Mouse (Mus musculus) limb, embryonic 15.5 days (tissue): ENCODE data around the gene Rab11fip2. TPM values are rescaled to one million over a fixed set of nuclear protein-coding genes. Genes with fewer than 3 reads are reported as not detected.

Experiments used
- ATAC-seq: fragments of 200-750 bp; cut with Nextera tagmentation; 2 replicates; pipeline ENCODE4 v1.8.0; 2017; ENCODE audit warnings: low read depth, moderate TSS enrichment; ENCODE audit not compliant: insufficient number of reproducible peaks, low FRiP score, low TSS enrichment
- H3K27ac ChIP-seq: fragments of 300-500 bp; sonication (generic); 2 replicates; pipeline ENCODE4 v1.5.1; 2015; ENCODE audit warnings: moderate library complexity, mild to moderate bottlenecking, inconsistent platforms
- H3K27me3 ChIP-seq: fragments of 300-500 bp; sonication (generic); 2 replicates; pipeline ENCODE4 v1.6.1; 2015; ENCODE audit warnings: inconsistent platforms
- H3K36me3 ChIP-seq: fragments of 300-500 bp; sonication (generic); 2 replicates; pipeline ENCODE4 v1.6.1; 2015; ENCODE audit warnings: inconsistent platforms
- H3K4me1 ChIP-seq: fragments of 300-500 bp; sonication (generic); 2 replicates; pipeline ENCODE4 v1.6.1; 2015; ENCODE audit warnings: inconsistent platforms
- H3K4me2 ChIP-seq: fragments of 300-500 bp; sonication (generic); 2 replicates; pipeline ENCODE4 v1.6.1; 2015; ENCODE audit warnings: mild to moderate bottlenecking, inconsistent platforms
- H3K4me3 ChIP-seq: fragments of 300-500 bp; sonication (generic); 2 replicates; pipeline ENCODE4 v1.5.1; 2015; ENCODE audit warnings: mild to moderate bottlenecking, inconsistent platforms
- H3K9ac ChIP-seq: fragments of 300-500 bp; sonication (generic); 2 replicates; pipeline ENCODE4 v1.6.1; 2015; ENCODE audit warnings: inconsistent platforms
- H3K9me3 ChIP-seq: fragments of 300-500 bp; sonication (generic); 2 replicates; pipeline ENCODE4 v1.6.1; 2016; ENCODE audit warnings: inconsistent platforms
- WGBS: fragments of 180-500 bp; shearing (Covaris S2); methylation state at CpG from one replicate; pipeline ENCODE4 v1.1.7; 2015; 5-methylcytosine and 5-hydroxymethylcytosine counted together
- polyA plus RNA-seq: library from polyadenylated mRNA; unstranded; fragments of >200 nt; fragmentation: Nextera tagmentation; extraction: Ambion mirVana; gene quantifications from 2 replicates; pipeline ENCODE4 v1.2.1, GENCODE M21; 2015

Gene Rab11fip2
- polyA plus RNA-seq, 1 experiment from 2014 or later = 6.2 TPM

- no peak overlapping the region for H3K9ac ChIP-seq
Observed at GRCm38 (mm10) chr19:59905296-59906081, 38.0 kb downstream of the Rab11fip2 start.

GRCm38 (mm10) chr19:59899965-59900364 is 43.5 kb downstream of the Rab11fip2 start:
- Histone ChIP-seq H3K4me2 (no peak overlapping the region), H3K9ac (no peak overlapping the region), H3K4me3 (no peak overlapping the region), H3K36me3 (0 out of 2 replicates have a peak, but pooled peaks cover 7% of the 10 kb centered on the region), H3K27me3 (no peaks in the 10 kb centered on the region), H3K4me1 (no peaks in the 10 kb centered on the region), H3K27ac (no peak overlapping the region), H3K9me3 (no peaks in the 10 kb centered on the region)
- WGBS = 91% methylated on average over 4 of the region's 4 CpGs
- ATAC-seq = no peak

More at GRCm38 (mm10) chr19:59905296-59906081, 38.0 kb downstream of the Rab11fip2 start:
- Histone ChIP-seq H3K36me3 (peaks cover 13% of the 10 kb centered on the region), H3K4me2 (no peak overlapping the region), H3K4me1 (no peaks in the 10 kb centered on the region), H3K27ac (no peak overlapping the region), H3K9me3 (no peaks in the 10 kb centered on the region), H3K4me3 (no peak overlapping the region), H3K27me3 (no peaks in the 10 kb centered on the region)
- WGBS = 49% methylated on average over 1 of the region's 1 CpGs
- no peak for ATAC-seq

GRCm38 (mm10) chr19:59898301-59898700 is 45.2 kb downstream of the Rab11fip2 start:
- no peak overlapping the region for H3K9ac ChIP-seq
- no peak overlapping the region for H3K27ac ChIP-seq
- no peak overlapping the region for H3K4me2 ChIP-seq
- 0 out of 2 replicates have a peak, but pooled peaks cover 7% of the 10 kb centered on the region for H3K36me3 ChIP-seq
- no peak overlapping the region for H3K4me3 ChIP-seq
- no peaks in the 10 kb centered on the region for H3K9me3 ChIP-seq
- no peak for ATAC-seq
- 77% methylated on average over 4 of the region's 4 CpGs for WGBS
- H3K27me3 ChIP-seq = no peaks in the 10 kb centered on the region
- no peaks in the 10 kb centered on the region for H3K4me1 ChIP-seq

GRCm38 (mm10) chr19:59889383-59889782 is 54.1 kb downstream of the Rab11fip2 start:
- 78% methylated on average over 4 of the region's 4 CpGs for WGBS

GRCm38 (mm10) chr19:59888846-59889245 is 54.6 kb downstream of the Rab11fip2 start:
- H3K36me3 ChIP-seq = no peaks in the 10 kb centered on the region; the same call in 1 of the 2 replicates
- no peaks in the 10 kb centered on the region for H3K9me3 ChIP-seq
- no peak for ATAC-seq
- no peak overlapping the region for H3K9ac ChIP-seq
- no peaks in the 10 kb centered on the region for H3K27me3 ChIP-seq
- H3K27ac ChIP-seq = no peak overlapping the region
- no peaks in the 10 kb centered on the region for H3K4me1 ChIP-seq
- H3K4me3 ChIP-seq = no peak overlapping the region
- H3K4me2 ChIP-seq = no peak overlapping the region
- 91% methylated on average over 2 of the region's 2 CpGs for WGBS

More at GRCm38 (mm10) chr19:59889383-59889782, 54.1 kb downstream of the Rab11fip2 start:
- Histone ChIP-seq H3K9me3 (no peaks in the 10 kb centered on the region), H3K27ac (no peak overlapping the region), H3K36me3 (no peaks in the 10 kb centered on the region; the same call in 1 of the 2 replicates), H3K27me3 (no peaks in the 10 kb centered on the region), H3K4me2 (no peak overlapping the region), H3K4me1 (no peaks in the 10 kb centered on the region), H3K4me3 (no peak overlapping the region), H3K9ac (no peak overlapping the region)
- ATAC-seq = no peak

- Histone ChIP-seq H3K27me3 (no peaks in the 10 kb centered on the region), H3K4me2 (no peak overlapping the region), H3K9me3 (no peaks in the 10 kb centered on the region), H3K36me3 (no peaks in the 10 kb centered on the region; the same call in 1 of the 2 replicates), H3K9ac (no peak overlapping the region), H3K27ac (no peak overlapping the region), H3K4me1 (no peaks in the 10 kb centered on the region), H3K4me3 (no peak overlapping the region)
- ATAC-seq = no peak
- whole genome bisulfite sequencing = 20% methylated on average over 2 of the region's 2 CpGs
Observed at GRCm38 (mm10) chr19:59887866-59888265, 55.6 kb downstream of the Rab11fip2 start.

GRCm38 (mm10) chr19:59885301-59885700 is 58.2 kb downstream of the Rab11fip2 start:
- WGBS = 85% methylated on average over 2 of the region's 2 CpGs
- no peaks in the 10 kb centered on the region for H3K36me3 ChIP-seq
- no peak overlapping the region for H3K9ac ChIP-seq
- H3K9me3 ChIP-seq = no peaks in the 10 kb centered on the region
- no peak overlapping the region for H3K4me3 ChIP-seq
- H3K4me1 ChIP-seq = no peaks in the 10 kb centered on the region
- no peaks in the 10 kb centered on the region for H3K27me3 ChIP-seq
- ATAC-seq = no peak
- no peak overlapping the region for H3K27ac ChIP-seq
- H3K4me2 ChIP-seq = no peak overlapping the region

GRCm38 (mm10) chr19:59877238-59877637 is 66.2 kb downstream of the Rab11fip2 start:
- no peak overlapping the region for H3K9ac ChIP-seq
- H3K36me3 ChIP-seq = no peaks in the 10 kb centered on the region
- H3K27ac ChIP-seq = no peak overlapping the region
- H3K4me2 ChIP-seq = no peak overlapping the region
- H3K9me3 ChIP-seq = no peaks in the 10 kb centered on the region
- no peak for ATAC-seq
- peaks cover 5% of the 10 kb centered on the region; the same call in 1 of the 2 replicates for H3K4me1 ChIP-seq
- no peak overlapping the region for H3K4me3 ChIP-seq
- H3K27me3 ChIP-seq = no peaks in the 10 kb centered on the region
- 35% methylated on average over 2 of the region's 2 CpGs for WGBS

- Histone ChIP-seq H3K27me3 (no peaks in the 10 kb centered on the region), H3K27ac (no peak overlapping the region), H3K9ac (no peak overlapping the region), H3K36me3 (no peaks in the 10 kb centered on the region), H3K4me1 (no peaks in the 10 kb centered on the region), H3K4me3 (no peak overlapping the region), H3K4me2 (no peak overlapping the region), H3K9me3 (no peaks in the 10 kb centered on the region)
- 44% methylated on average over 9 of the region's 9 CpGs for WGBS
- no peak for ATAC-seq
Observed at GRCm38 (mm10) chr19:59866666-59867065, 76.8 kb downstream of the Rab11fip2 start.

- no peaks in the 10 kb centered on the region for H3K9me3 ChIP-seq
- H3K9ac ChIP-seq = no peak overlapping the region
- no peak for ATAC-seq
- no peaks in the 10 kb centered on the region for H3K36me3 ChIP-seq
- no peak overlapping the region for H3K4me2 ChIP-seq
- no peak overlapping the region for H3K27ac ChIP-seq
- H3K27me3 ChIP-seq = no peaks in the 10 kb centered on the region
- no peaks in the 10 kb centered on the region for H3K4me1 ChIP-seq
- no peak overlapping the region for H3K4me3 ChIP-seq
Observed at GRCm38 (mm10) chr19:59862423-59862822, 81.0 kb downstream of the Rab11fip2 start.

- Histone ChIP-seq H3K9me3 (no peaks in the 10 kb centered on the region), H3K27ac (no peak overlapping the region), H3K36me3 (no peaks in the 10 kb centered on the region), H3K4me3 (no peak overlapping the region), H3K4me1 (no peaks in the 10 kb centered on the region), H3K4me2 (no peak overlapping the region), H3K9ac (no peak overlapping the region), H3K27me3 (no peaks in the 10 kb centered on the region)
- ATAC-seq = no peak
- 81% methylated on average over 3 of the region's 3 CpGs for WGBS
Observed at GRCm38 (mm10) chr19:59860799-59861198, 82.7 kb downstream of the Rab11fip2 start.

- WGBS = 38% methylated on average over 3 of the region's 3 CpGs
- Histone ChIP-seq H3K4me2 (no peak overlapping the region), H3K4me3 (no peak overlapping the region), H3K9ac (no peak overlapping the region), H3K36me3 (no peaks in the 10 kb centered on the region), H3K9me3 (no peaks in the 10 kb centered on the region), H3K27me3 (no peaks in the 10 kb centered on the region), H3K27ac (no peak overlapping the region), H3K4me1 (no peaks in the 10 kb centered on the region)
- ATAC-seq = no peak
Observed at GRCm38 (mm10) chr19:59853061-59853460, 90.4 kb downstream of the Rab11fip2 start.
